Mouse (Mus musculus) cerebellum, postnatal 25 days (tissue): ENCODE results near the gene Gm609.
"Not testable (repeated sequence)": the region's sequence is repeated elsewhere in the genome, so short reads cannot be mapped to it uniquely, and the experiment has no call there.

Experiments
- DNase-seq, 2 experiments: peaks; one replicate each; pipeline ENCODE4 v3.0.0; 2021; ENCODE audit warnings: mixed read lengths in 2 of 2

The Gm609 gene

DNA sequence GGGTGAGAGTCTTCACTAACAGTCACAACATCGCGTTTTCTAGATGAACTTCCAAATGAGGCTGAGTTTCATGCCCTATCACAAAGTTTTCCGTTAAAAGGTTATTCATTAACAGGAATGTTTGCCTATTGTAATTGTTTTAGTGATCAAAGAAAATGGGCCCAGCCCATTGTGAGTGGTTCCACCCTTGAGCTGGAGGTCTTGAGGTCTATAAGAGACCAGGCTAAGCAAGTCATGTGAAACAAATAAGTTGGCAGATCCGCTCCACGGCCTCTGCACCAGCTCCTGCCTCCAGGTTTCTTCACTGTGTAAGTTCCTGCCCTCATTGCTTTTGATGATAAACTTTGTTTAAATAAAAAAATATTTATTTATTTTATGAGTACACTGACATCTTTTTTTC lies at the start of gene Gm609:
Gene Gm609, minus strand, starts transcription at position 43 of the 400 bp plus-strand sequence.
- DNase-seq = no peak

DNA sequence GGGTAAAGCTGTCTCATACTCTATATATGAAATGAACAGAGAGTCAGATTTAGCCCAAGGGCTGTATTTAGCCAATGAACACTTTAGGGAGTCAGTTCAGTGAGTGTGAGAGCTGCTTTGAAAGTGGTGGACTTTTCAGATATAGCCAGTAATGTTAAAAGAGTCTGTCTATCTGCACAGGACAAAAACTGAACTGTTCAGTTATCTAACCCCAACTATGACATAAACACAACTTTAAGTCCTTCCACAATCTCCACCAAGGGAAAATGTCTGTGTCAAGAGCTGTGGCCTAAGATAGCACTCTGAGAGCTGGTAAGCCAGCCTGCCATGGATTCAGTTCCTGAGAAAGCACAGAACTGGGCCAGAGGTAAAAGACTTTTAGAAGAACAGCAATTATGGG lies 49.3 kb upstream of the Gm609 start:
- no peak for DNase-seq

DNA sequence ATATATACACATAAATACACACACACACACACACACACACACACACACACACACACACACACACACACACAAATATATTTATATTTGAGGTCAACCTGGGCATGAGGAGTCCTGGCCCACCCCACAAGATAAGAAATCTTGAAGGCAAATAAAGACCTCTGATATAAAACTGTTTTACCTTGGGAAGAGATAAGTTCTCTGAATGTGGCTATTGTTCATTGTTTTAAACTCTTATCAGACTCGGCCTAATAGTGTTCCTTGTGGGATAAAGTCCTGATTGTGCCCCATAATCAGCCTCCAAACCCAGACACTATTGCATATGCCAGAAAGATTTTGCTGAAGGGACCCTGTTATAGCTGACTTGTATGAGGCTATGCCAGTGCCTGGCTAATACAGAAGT lies 45.6 kb upstream of the Gm609 start:
- not testable (repeated sequence) for DNase-seq

DNA sequence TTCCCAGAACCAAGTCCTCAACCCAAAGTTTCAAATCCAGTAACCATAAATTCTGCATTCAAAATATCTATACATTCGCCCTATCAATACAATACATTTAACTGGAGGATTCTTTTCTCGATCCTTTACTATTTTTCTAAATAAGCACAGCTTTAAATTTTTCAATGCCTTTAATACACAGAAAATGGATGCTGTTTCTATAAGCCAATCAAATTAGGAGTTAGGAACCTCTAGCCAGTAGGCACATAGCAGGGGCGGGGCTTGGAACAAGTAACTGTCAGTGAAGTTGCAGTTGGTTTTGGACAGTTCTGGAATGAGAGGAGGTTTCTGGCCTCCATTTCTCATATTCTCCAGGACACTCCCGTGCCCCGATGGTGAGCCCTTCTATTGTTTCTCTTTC lies 42.2 kb upstream of the Gm609 start, which contains the start of gene Slc9c1:
Gene Slc9c1, plus strand, starts transcription at position 301 of the 400 bp plus-strand sequence.
- no peak for DNase-seq

DNA sequence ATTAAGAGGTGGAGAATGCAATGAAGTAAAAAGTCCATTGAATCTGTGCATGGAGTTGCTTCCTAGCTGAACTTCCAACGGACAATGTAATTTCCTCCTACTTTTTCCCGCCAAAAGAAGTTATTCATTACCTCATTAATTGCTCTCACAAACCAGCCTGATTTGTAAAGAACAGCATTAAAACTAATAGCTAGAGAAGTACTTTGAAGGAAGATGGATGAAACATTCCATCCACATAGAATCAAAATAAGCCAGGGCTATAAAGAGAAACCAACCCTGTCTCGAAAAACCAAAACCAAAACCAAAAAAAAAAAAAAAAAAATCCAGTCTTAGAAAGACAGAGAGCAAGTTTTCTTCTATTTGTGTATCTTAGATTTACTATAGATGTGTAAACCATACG lies 39.2 kb upstream of the Gm609 start, which contains the start of gene Gm17783:
Gene Gm17783, minus strand, starts transcription at position 101 of the 400 bp plus-strand sequence.
- DNase-seq = no peak

DNA sequence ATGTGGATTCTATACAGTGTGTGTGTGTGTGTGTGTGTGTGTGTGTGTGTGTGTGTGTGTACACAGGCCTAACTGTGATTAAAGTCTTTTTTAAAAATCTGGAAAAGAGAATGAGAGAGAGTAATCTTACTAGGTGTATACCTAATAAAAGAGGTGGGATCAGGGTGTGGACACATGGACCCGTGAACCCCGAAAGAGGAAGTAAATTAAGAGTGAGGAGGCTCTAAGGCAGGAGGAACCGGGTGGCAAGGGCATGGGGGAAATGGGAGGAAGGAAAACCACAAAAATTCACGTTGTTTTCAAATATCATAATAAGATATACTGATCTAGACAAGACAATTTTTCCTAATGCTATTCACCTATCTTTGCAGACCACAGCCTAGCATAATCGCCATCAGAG lies 32.8 kb upstream of the Gm609 start:
- no peak for DNase-seq

DNA sequence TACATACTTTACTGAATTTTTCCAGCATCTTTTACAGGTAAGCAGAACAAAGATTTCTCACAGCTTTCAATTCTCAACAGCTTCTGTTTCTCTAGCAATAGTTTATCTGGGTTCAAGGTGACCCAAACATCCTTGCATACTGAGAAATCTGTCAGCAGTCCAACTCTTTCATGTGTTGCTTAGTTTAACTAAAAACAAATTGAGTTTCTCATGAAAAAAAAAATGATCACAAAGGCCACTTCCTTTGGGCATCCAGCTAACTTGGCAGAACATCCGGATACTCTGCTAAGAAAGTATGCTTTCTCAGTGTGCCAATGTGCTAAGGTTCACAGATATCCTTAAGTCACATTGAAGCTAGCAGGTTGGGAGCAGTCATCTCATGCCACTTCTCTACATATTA lies 2.6 kb upstream of the Gm609 start:
- DNase-seq = no peak

DNA sequence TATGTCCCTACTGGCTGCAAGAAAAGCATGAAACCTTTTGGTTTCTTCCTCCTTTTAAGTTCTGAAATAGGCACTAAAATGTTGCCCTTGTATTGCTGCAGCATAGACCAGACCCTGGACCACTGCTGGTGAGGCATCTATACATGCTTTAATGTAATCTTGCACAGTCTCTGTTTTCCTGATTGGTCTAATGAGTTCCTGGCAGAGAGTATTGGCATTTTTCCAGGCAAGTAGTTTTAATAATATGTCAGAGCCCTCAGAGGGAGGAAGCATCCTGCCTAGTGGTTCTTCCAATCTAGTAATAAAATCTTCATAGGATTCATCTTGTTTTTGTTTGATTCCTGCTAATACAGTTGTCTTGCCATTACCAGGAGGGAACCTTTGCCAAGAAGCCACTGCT lies 15.8 kb downstream of the Gm609 start:
- no peak for DNase-seq

DNA sequence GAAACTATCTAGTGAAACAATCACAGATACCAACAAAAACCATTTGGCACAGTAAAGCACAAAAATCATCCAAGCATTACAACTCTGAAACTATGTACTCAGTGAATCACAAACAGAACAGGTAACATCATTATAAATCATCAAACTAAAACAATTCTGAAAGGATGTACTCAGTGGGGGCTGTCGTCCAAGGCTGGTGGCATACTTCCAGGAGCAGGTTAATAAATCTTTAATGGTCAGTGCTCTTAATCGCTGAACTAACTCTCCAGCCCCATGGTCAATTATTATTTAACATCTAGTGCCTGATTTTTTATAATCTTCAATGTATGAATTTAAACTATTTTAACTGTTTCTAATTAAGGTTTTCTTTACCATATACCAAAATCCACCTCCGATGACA lies 20.9 kb downstream of the Gm609 start:
- not testable (repeated sequence) for DNase-seq

DNA sequence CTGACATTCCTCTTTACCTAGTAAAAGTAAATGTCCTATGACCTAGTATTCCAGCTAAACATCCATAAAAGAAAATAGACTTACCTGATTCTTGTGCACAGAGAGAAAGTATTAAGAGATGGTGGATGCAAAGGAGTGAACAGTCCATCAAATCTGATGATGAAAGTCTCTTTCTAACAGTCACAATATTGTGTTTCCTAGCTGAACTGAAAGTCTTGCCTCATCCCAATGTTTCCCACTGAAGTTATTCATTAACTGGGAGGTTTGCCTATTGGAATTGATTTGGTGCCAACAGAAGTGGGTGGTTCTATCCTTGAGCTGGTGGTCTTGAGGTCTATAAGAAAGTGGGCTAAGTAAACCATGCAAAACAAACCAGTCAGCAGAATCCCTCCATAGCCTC lies 38.0 kb downstream of the Gm609 start:
- DNase-seq = no peak

DNA sequence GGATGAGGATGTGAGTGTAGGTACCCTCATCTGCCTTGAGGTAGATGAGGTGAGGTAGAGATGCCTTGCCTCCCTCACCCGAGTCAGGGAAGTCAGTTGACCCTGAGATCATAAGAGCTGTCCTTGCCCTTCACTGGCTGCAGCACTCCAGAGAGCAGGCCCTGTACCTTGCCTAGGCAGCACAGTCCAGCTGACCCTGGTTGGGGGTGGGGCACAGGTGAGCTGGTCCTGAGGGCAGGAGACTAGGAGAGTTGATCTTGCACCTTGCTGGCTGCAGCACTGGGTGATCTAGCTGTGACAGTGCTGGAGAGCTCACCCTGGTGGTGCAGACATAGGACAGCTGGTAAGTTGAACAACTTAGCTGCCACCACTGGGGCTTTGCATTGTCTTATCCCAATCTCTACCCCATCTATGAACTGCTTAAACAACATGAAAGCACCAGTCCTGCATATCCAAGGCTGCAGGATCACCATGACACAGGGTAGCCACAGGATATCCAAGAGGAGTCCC lies 55.5 kb downstream of the Gm609 start:
- DNase-seq = no peak

DNA sequence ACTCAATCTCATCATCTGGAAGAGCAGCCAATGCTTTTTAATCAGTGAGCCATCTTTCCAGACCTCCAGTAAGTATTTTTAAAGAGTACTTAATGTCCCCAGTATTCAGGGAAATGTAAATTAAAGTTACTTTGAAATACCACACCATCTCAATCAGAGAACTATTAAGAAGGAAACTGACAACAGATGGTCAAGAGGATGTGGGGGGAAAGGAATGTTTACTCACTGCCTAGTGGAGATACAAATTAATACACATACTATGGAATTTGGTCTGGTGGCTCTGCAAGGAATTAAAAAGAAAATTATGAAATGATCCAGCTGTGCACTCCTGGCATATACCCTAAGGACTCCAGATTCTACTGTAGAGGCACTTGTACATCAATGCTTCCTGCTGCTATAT lies 57.2 kb downstream of the Gm609 start:
- no peak for DNase-seq

DNA sequence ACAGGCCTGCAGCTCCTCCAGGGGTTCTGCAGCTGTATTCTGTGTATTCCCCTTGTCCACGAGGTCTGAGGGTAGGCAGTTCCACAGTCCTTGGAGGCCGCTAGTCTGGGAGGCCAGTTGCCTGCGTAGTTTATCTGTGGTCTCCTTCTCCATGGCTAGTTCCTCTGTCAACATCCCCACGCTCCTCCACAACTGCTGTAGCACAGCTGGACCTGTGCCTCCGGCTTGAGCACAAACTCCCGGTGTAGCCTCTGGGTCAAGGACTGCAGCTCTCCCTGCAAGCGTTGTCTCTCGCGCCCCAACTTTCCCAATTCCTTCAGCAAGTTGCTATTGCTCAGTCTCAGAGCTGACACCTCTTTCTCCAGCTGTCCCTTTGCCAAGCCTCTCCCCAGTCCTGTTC lies 65.1 kb downstream of the Gm609 start:
- no peak for DNase-seq

DNA sequence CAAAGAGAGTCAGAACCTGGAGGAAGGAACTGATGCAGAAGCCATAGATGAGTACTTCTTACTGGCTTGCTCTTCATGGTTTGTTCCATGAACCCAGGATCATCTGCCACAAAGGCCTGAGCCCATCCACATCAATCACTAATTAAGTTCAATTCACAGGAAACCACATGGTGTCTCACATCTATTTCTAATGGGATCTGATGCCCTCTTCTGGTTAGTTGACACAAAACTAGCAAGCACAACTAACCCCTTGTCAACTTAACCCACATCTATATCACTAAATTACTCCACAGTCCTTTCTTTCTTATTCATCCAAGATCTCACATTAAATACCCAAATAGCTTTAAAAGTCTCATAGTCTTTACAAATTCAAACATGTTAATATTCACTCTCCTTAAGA lies 79.3 kb downstream of the Gm609 start:
- DNase-seq = no peak

DNA sequence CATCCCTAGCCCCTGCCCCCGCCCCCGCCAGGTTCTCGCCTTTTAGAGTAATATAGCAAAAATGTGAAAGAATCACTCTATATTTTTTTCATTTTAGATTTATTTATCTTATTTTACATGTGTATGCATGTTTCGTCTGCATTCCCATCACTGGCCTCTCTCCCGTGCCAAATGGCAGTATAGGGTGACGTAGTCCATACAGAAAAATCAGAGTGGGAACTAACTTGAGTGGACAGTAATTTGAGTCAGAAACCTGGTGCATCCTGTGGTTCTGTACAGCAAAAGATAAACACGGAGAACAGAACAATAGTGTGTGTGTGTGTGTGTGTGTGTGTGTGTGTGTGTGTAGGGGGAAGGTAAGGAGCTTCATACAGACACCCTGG lies 83.7 kb downstream of the Gm609 start:
- not testable (repeated sequence) for DNase-seq

DNA sequence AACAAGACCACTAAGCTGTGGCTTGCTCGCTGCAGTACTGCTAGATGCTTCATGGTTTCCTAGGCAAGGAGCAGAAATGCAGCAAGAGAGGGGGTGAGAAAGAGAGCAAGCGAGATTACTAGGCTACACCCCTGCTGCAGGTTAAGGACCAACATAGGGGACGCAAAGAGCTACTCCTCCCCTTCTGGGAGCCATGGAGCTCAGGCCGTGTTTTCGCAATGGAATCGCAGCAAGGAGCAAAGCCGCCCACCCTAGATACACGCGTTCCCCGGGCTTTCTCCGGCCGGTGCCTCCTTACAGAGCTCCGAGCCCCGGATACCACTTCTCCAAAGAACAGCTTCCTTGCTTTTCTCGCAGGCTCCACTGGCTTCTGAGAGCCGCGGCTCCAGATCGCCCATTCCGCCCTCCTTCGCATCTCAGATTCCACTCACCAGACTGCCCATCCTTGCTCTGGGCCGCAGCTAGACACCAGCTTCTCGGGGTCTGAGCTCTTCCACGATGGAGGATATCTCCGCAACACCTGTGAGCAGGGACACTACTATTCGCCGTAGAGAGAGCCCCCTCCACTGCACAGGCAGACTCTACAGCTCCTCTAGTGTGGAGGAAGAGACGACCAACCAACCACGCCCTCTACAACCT lies 84.2 kb downstream of the Gm609 start, which contains the start of gene Cd200:
Gene Cd200, minus strand, starts transcription at position 629 of the 639 bp plus-strand sequence.
- peak; percentile 75 to 78 for DNase-seq

DNA sequence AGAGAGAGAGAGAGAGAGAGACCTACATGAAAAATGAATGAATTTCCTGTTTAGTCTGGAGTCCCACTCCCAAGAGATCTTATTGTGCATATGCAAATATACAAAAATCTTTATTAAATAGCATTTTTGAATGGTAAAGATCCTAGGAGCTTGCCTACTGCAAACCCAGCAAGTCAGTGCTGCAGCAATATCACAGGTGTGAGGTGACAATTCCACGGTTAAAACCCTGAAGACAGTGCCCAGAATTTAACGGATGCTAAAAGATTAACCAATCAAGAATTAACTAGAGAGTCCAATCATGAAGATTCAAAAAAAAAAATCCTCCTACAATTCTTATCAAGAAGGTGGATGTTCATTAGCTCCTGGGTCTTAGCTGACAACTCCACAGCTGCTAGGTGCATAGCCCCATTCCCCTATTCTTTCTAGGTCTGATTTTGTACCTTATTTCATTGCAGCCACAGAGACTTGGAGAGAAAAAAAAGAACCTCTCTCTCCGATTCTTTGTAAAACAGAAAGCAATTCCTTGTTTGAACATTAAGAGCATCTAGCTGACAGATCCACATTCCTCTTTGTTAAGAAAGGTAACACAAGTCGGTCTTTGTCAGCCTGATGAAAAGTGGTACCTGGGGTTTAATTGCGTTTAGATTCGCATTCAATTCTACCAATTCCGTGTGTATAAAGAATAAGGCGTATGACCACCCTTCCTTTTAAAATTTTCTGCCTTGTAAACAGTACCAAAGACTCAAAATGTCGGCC lies 84.9 kb downstream of the Gm609 start:
- no peak for DNase-seq

DNA sequence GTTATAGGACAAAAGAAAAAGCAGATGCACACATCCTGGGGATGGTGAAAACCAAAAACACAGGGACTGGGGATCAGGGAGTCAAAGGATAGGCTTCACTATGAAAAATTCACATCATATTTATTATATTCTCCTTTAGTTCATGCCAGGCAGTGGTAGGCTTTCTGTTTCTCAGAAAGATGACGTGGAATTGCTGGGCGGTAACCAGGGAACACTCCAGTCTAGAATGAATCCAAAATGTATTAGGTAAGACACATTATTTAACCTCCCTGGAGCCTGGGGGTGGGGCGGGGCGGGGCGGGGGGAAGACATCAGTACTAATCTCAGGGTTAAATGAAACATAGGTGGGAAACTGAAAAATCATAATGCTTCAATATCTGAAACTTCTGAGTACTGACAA lies 85.7 kb downstream of the Gm609 start:
- DNase-seq = no peak

DNA sequence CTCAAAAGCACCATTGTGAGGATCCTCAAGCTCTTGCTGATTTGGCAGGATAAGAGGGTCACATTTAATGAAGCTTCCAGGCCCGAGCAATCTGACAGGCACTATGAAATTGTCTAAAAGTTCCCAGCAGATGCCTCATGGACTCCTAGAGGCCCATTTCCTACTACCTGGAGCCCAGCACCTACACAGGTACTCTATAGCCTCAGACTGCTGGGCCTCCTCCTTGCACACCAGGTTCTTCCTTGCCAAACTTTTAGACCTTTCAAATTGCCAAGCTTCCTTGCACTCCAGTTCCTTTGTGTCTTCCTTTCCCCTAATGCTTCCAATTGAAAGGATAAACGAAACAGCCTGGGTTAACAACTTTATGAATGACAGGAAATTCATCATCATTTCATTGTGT lies 89.8 kb downstream of the Gm609 start:
- DNase-seq = no peak

DNA sequence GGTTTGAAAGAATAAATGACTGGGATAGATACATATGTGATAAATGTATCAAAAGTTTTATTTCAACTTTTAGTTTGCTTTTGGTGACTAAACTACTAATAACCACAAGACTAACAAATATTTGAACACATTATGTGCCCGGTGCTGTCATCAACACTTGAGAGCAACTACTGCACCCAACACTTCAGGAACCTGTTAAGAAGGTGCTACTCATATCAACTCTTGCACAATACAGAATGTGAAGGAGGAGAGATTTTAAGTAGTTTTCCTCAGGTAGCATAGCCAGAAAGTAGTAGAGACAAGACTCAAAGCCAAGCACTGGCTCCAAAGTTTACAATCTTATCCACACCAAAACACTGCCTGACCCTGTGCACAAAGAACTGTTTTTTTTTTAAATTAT lies 90.7 kb downstream of the Gm609 start:
- no peak for DNase-seq

DNA sequence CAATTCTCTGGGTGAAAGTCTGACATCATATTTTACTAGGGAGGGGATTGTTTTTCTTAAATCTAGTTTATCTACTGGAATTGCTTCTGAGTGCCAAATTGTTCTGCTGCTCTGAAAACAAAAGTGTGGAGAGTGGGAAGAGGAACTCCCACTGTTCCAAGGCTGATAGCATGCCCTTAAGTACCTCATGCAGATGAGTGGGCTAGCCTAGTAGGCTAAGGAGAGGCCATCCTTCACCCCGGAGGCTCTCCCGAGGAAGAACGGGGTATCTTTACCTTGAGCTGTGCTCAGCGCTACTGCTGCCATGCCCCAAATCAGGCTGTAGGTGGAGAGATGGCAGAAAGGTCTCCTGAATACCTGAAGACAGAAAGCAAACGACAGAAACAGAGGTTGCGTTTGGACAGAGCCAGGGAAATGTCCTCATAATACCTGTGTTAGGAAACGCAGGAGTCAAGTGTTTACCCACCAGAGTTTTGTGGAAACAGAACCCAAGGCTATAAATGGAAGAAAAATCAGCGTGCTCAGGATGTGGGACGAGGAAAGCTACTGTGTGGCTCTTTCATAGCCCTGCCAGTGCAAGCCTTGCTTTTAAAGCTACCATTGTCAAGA lies 92.7 kb downstream of the Gm609 start:
- DNase-seq = no peak

DNA sequence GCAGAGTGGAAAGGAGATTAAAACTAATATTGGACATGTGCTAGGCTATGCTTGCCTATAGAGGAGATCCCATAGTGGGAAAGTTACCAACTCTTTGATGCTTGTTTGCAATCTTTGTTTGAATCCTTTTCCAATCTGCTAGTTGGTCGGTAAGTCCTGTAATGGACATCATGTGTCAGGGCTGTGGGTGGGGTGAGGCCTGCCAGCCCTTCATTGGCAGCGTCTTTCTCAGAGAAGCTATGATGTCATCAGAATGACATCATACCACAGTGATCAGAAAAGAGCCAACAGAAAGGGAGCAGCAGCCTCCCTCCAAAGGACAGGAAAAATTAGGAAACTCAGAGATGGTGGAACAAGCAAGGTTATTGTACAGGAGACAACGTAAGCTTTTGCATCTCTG lies 93.4 kb downstream of the Gm609 start:
- DNase-seq = no peak

DNA sequence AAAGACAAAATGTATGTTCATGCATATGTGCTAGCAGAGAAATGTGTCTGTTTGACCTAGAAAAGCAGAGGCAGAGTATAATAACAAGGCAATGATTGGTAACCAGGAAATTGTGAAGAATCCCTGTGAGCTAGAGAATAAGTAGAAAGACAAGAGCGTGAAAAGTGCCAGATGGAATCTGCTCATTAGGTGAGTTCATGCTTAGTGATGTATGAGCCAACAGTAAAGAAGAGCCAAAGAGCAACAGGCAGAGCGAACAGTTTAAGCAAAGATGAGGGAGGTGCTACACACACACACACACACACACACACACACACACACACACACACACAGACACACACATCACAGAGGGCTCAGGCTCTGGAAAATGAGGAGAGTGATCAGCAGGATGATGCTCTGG lies 95.3 kb downstream of the Gm609 start:
- peak in 1 of 2 experiments; percentile 25 for DNase-seq

DNA sequence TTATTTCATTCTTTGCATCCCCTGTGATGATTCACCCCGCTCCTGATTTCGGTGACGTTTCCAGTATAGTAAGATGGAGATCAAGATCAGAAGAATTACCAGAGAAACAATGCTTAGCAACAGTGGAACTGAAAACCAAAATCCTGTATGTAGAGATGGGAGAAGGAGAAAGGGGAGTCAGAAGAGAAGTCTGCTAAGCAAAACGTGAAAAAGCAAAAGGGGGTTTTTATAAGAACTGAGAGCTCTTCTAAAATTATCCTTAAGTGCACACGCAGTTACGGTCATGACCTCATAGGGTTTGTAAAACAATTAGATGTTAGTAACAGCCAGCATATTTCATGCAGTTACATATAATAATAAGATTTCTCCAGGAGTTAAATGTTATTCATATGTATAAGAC lies 100.5 kb downstream of the Gm609 start:
- no peak for DNase-seq
